Comparison of ENCODE assay signal across 8 mouse cellular contexts in the genomic region with DNA sequence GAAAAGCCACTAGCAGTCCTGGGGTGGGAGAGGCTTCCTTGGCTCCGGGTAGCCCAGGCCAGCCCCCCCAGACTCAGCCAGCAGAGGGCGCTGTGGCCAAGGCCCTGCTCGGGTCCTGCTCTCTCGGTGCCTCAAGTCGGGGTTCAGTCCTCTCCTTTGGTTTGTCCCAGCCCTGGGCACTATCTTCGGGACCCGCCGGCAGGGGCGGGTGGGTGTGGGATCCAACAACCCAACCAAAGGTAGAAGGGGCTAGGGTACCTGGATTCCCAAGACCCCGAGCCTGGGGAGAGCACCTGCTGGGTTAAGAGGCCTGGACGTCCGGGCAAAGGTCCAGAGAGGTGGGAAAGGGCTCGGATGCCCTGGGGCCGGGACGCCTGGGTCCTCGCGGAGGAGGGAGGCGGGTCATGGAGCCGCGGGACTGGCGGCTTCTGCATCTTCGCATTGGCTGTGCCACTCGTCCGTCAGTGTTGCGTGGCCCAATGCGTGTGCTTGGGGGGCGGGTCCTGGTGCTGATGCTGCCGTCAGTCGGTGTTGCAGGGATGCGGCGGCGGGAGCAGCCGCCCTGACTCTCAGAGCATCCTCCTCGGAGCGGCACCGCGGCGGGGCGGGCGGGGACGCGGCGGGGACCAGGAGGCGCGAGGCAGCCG. TPM values are rescaled to one million over a fixed set of nuclear protein-coding genes. Genes with fewer than 3 reads are reported as not detected.
DNase-seq lines count a peak whose midpoint lies in the region; ATAC-seq lines count a peak whose summit lies in the region.

A gene (plus strand): TSS at position 499 of the 647 bp plus-strand sequence.

- no peaks in the 10 kb centered on the region for H3K36me3 ChIP-seq in hindbrain, embryonic 16.5 days (ENCODE audit: control insufficient read depth, insufficient read depth, low read length)

- peak within 1 kb of the TSS; percentile 70 for H3K4me3 ChIP-seq in hindbrain, embryonic 16.5 days (ENCODE audit: low read length)

- no peaks in the 10 kb centered on the region for H3K27me3 ChIP-seq in hindbrain, embryonic 16.5 days (replicated peaks; ENCODE audit: control insufficient read depth, insufficient read depth, low read length)

- H3K9me3 ChIP-seq in hindbrain, embryonic 16.5 days (ENCODE audit: control insufficient read depth, low read length): no peaks in the 10 kb centered on the region

- ATAC-seq in hindbrain, embryonic 16.5 days: peak; percentile 94

- peak within 1 kb of the TSS; percentile 92 for H3K4me2 ChIP-seq in hindbrain, embryonic 16.5 days (ENCODE audit: low read length)

- H3K27ac ChIP-seq in hindbrain, embryonic 16.5 days (ENCODE audit: low read depth, low read length): peak within 1 kb of the TSS; percentile 95

- H3K9ac ChIP-seq in hindbrain, embryonic 16.5 days (ENCODE audit: low read depth, low read length): peak within 1 kb of the TSS; percentile 86

- 1% methylated on average over 42 of the region's 46 CpGs for WGBS in hindbrain, embryonic 16.5 days

- peaks cover 62% of the 10 kb centered on the region for H3K4me1 ChIP-seq in hindbrain, embryonic 16.5 days (ENCODE audit: control insufficient read depth, insufficient read depth, low read depth, low read length)

- peak; percentile 95 for DNase-seq in ZHBTc4 (ENCODE audit: low read depth, low spot score)
- peak; percentile 89 to 97 for DNase-seq in cerebellum, postnatal 4 days (ENCODE audit: low spot score in 2 of 2)
- DNase-seq in gastrocnemius, adult 18-20 months (ENCODE audit: low spot score): peak; percentile 85
- DNase-seq in left cerebral cortex, adult 18-20 months (ENCODE audit: low spot score in 2 of 2): peak; percentile 94 to 96
- peak; percentile 86 to 88 for DNase-seq in lung, postnatal 4 days
- DNase-seq in retina, postnatal 7 days (ENCODE audit: low read depth, low spot score): peak; percentile 79
- peak; percentile 73 for DNase-seq in urinary bladder, adult 2 months (ENCODE audit: low spot score)

RNA-seq across cellular contexts. Expression of the gene that starts here (rescaled TPM):
- 1 to 10 TPM; 1.1 to 1.3 TPM for total RNA-seq in gastrocnemius, adult 18-20 months (2021)
- 29.1 and 37.1 TPM in 2 replicates for polyA plus RNA-seq in hindbrain, embryonic 16.5 days (2015; fragmentation: Nextera tagmentation; extraction: Ambion mirVana)
- total RNA-seq in left cerebral cortex, adult 18-20 months (2021): 100 to 1,000 TPM; 549 to 568 TPM
- 1.3 and 1.5 TPM in 2 replicates for polyA plus RNA-seq in urinary bladder, adult 2 months (2012; rRNA removed)

Comparison
In these comparisons a context has a peak if more than half of its experiments do, and no peak if none do; other contexts are left out.
1. Peak in every context shown above with its lines: DNase-seq, ATAC-seq, H3K4me3 ChIP-seq and H3K27ac ChIP-seq.
2. RNA of the gene that starts here (total RNA-seq): 549 to 568 TPM in left cerebral cortex, adult 18-20 months; 1.1 to 1.3 TPM in gastrocnemius, adult 18-20 months; every median in the first group is over 100 times any median in the second.
3. RNA of the gene that starts here (polyA plus RNA-seq): 29.1 to 37.1 TPM in hindbrain, embryonic 16.5 days; 1.3 to 1.5 TPM in urinary bladder, adult 2 months; every median in the first group is over 10 times any median in the second.